Mouse (Mus musculus): ENCODE results near the gene Ankrd55. TPM values are rescaled to one million over a fixed set of nuclear protein-coding genes. Genes with fewer than 3 reads are reported as not detected.
A peak's percentile ranks its signal among the peaks of the same experiment; 100 is the strongest.

The Ankrd55 gene
- polyA plus RNA-seq, 1 experiment: 0.18 TPM

GRCm38 (mm10) chr13:112252991-112253620 lies 35.1 kb upstream of the Ankrd55 start:
- H3K4me3 ChIP-seq (ENCODE audit: insufficient read depth, poor library complexity, severe bottlenecking): no peak overlapping the region
- H3K79me3 ChIP-seq (ENCODE audit: low read depth): no peaks in the 10 kb centered on the region
- TF ChIP-seq CTCF (IDR thresholded peaks at IDR 0.05; ENCODE audit: control insufficient read depth, insufficient read depth, insufficient read length): no peak
- TF ChIP-seq MYOD1 (IDR thresholded peaks at IDR 0.05; ENCODE audit: control insufficient read depth, insufficient read length, low read depth): no peak
- no peak for TF ChIP-seq FOSL1 (IDR thresholded peaks at IDR 0.05; ENCODE audit: insufficient read depth, low read length, poor library complexity, severe bottlenecking)
- TF ChIP-seq USF1 (IDR thresholded peaks at IDR 0.05; ENCODE audit: low read depth): no peak
- no peak for TF ChIP-seq MAX (IDR thresholded peaks at IDR 0.05)
- TF ChIP-seq MYOG (IDR thresholded peaks at IDR 0.05; ENCODE audit: control insufficient read depth, extremely low read depth, insufficient read length): no peak
- no peak for TF ChIP-seq CEBPB (IDR thresholded peaks at IDR 0.05; ENCODE audit: low read depth)

GRCm38 (mm10) chr13:112254116-112254515 lies 34.1 kb upstream of the Ankrd55 start:
- Histone ChIP-seq H3K36me3 (ENCODE audit: control insufficient read depth, insufficient read depth) (no peaks in the 10 kb centered on the region), H3ac (ENCODE audit: control insufficient read depth, insufficient read length, low read depth) (no peak overlapping the region), H3K4me3 (ENCODE audit: insufficient read depth, poor library complexity, severe bottlenecking) (no peak overlapping the region), H3K79me3 (ENCODE audit: low read depth) (no peaks in the 10 kb centered on the region), H3K79me2 (ENCODE audit: control insufficient read depth, insufficient read depth) (no peaks in the 10 kb centered on the region), H3K27me3 (ENCODE audit: control insufficient read depth, insufficient read depth, insufficient read length) (no peaks in the 10 kb centered on the region)
- no peak for TF ChIP-seq USF1 (IDR thresholded peaks at IDR 0.05; ENCODE audit: low read depth)
- no peak for TF ChIP-seq FOSL1 (IDR thresholded peaks at IDR 0.05; ENCODE audit: insufficient read depth, low read length, poor library complexity, severe bottlenecking)
- no peak for TF ChIP-seq MAX (IDR thresholded peaks at IDR 0.05)

More at GRCm38 (mm10) chr13:112252991-112253620, 35.1 kb upstream of the Ankrd55 start:
- H3ac ChIP-seq (ENCODE audit: control insufficient read depth, insufficient read length, low read depth): no peak overlapping the region
- H3K27me3 ChIP-seq (ENCODE audit: control insufficient read depth, insufficient read depth, insufficient read length): no peaks in the 10 kb centered on the region
- no peaks in the 10 kb centered on the region for H3K79me2 ChIP-seq (ENCODE audit: control insufficient read depth, insufficient read depth)
- no peaks in the 10 kb centered on the region for H3K36me3 ChIP-seq (ENCODE audit: control insufficient read depth, insufficient read depth)

GRCm38 (mm10) chr13:112255862-112256261 lies 32.4 kb upstream of the Ankrd55 start:
- TF ChIP-seq CEBPB (IDR thresholded peaks at IDR 0.05; ENCODE audit: low read depth): no peak
- TF ChIP-seq CTCF (IDR thresholded peaks at IDR 0.05; ENCODE audit: control insufficient read depth, insufficient read depth, insufficient read length): no peak
- no peak for TF ChIP-seq FOSL1 (IDR thresholded peaks at IDR 0.05; ENCODE audit: insufficient read depth, low read length, poor library complexity, severe bottlenecking)
- no peak for TF ChIP-seq USF1 (IDR thresholded peaks at IDR 0.05; ENCODE audit: low read depth)
- TF ChIP-seq MYOD1 (IDR thresholded peaks at IDR 0.05; ENCODE audit: control insufficient read depth, insufficient read length, low read depth): no peak
- TF ChIP-seq MYOG (IDR thresholded peaks at IDR 0.05; ENCODE audit: control insufficient read depth, extremely low read depth, insufficient read length): no peak
- no peak for TF ChIP-seq MAX (IDR thresholded peaks at IDR 0.05)
- Histone ChIP-seq H3K4me3 (ENCODE audit: insufficient read depth, poor library complexity, severe bottlenecking) (no peak overlapping the region), H3ac (ENCODE audit: control insufficient read depth, insufficient read length, low read depth) (no peak overlapping the region), H3K79me3 (ENCODE audit: low read depth) (no peaks in the 10 kb centered on the region), H3K27me3 (ENCODE audit: control insufficient read depth, insufficient read depth, insufficient read length) (no peaks in the 10 kb centered on the region), H3K79me2 (ENCODE audit: control insufficient read depth, insufficient read depth) (no peaks in the 10 kb centered on the region), H3K36me3 (ENCODE audit: control insufficient read depth, insufficient read depth) (no peaks in the 10 kb centered on the region)

GRCm38 (mm10) chr13:112258478-112258877 lies 29.8 kb upstream of the Ankrd55 start:
- Histone ChIP-seq H3K4me3 (ENCODE audit: insufficient read depth, poor library complexity, severe bottlenecking) (no peak overlapping the region), H3K36me3 (ENCODE audit: control insufficient read depth, insufficient read depth) (no peaks in the 10 kb centered on the region), H3K79me3 (ENCODE audit: low read depth) (no peaks in the 10 kb centered on the region), H3ac (ENCODE audit: control insufficient read depth, insufficient read length, low read depth) (no peak overlapping the region), H3K79me2 (ENCODE audit: control insufficient read depth, insufficient read depth) (no peaks in the 10 kb centered on the region), H3K27me3 (ENCODE audit: control insufficient read depth, insufficient read depth, insufficient read length) (no peaks in the 10 kb centered on the region)
- TF ChIP-seq CTCF (IDR thresholded peaks at IDR 0.05; ENCODE audit: control insufficient read depth, insufficient read depth, insufficient read length) (no peak), FOSL1 (IDR thresholded peaks at IDR 0.05; ENCODE audit: insufficient read depth, low read length, poor library complexity, severe bottlenecking) (no peak), MYOG (IDR thresholded peaks at IDR 0.05; ENCODE audit: control insufficient read depth, extremely low read depth, insufficient read length) (no peak), MYOD1 (IDR thresholded peaks at IDR 0.05; ENCODE audit: control insufficient read depth, insufficient read length, low read depth) (no peak), MAX (IDR thresholded peaks at IDR 0.05) (no peak), USF1 (IDR thresholded peaks at IDR 0.05; ENCODE audit: low read depth) (no peak), CEBPB (IDR thresholded peaks at IDR 0.05; ENCODE audit: low read depth) (no peak)

- Histone ChIP-seq H3K36me3 (ENCODE audit: control insufficient read depth, insufficient read depth) (no peaks in the 10 kb centered on the region), H3ac (ENCODE audit: control insufficient read depth, insufficient read length, low read depth) (no peak overlapping the region), H3K79me2 (ENCODE audit: control insufficient read depth, insufficient read depth) (no peaks in the 10 kb centered on the region), H3K4me3 (ENCODE audit: insufficient read depth, poor library complexity, severe bottlenecking) (no peak overlapping the region), H3K27me3 (ENCODE audit: control insufficient read depth, insufficient read depth, insufficient read length) (no peaks in the 10 kb centered on the region), H3K79me3 (ENCODE audit: low read depth) (no peaks in the 10 kb centered on the region)
- TF ChIP-seq MYOG (IDR thresholded peaks at IDR 0.05; ENCODE audit: control insufficient read depth, extremely low read depth, insufficient read length) (no peak), USF1 (IDR thresholded peaks at IDR 0.05; ENCODE audit: low read depth) (no peak), MAX (IDR thresholded peaks at IDR 0.05) (no peak), CTCF (IDR thresholded peaks at IDR 0.05; ENCODE audit: control insufficient read depth, insufficient read depth, insufficient read length) (peak; percentile 65), FOSL1 (IDR thresholded peaks at IDR 0.05; ENCODE audit: insufficient read depth, low read length, poor library complexity, severe bottlenecking) (no peak), MYOD1 (IDR thresholded peaks at IDR 0.05; ENCODE audit: control insufficient read depth, insufficient read length, low read depth) (no peak), CEBPB (IDR thresholded peaks at IDR 0.05; ENCODE audit: low read depth) (no peak)
Measured at GRCm38 (mm10) chr13:112259398-112259797, 28.9 kb upstream of the Ankrd55 start.

GRCm38 (mm10) chr13:112264666-112265065 lies 23.6 kb upstream of the Ankrd55 start:
- Histone ChIP-seq H3K36me3 (ENCODE audit: control insufficient read depth, insufficient read depth) (no peaks in the 10 kb centered on the region), H3K27me3 (ENCODE audit: control insufficient read depth, insufficient read depth, insufficient read length) (peaks cover 3% of the 10 kb centered on the region), H3K79me2 (ENCODE audit: control insufficient read depth, insufficient read depth) (no peaks in the 10 kb centered on the region), H3K79me3 (ENCODE audit: low read depth) (no peaks in the 10 kb centered on the region), H3ac (ENCODE audit: control insufficient read depth, insufficient read length, low read depth) (no peak overlapping the region), H3K4me3 (ENCODE audit: insufficient read depth, poor library complexity, severe bottlenecking) (no peak overlapping the region)
- TF ChIP-seq MYOD1 (IDR thresholded peaks at IDR 0.05; ENCODE audit: control insufficient read depth, insufficient read length, low read depth) (no peak), MAX (IDR thresholded peaks at IDR 0.05) (no peak), FOSL1 (IDR thresholded peaks at IDR 0.05; ENCODE audit: insufficient read depth, low read length, poor library complexity, severe bottlenecking) (no peak), USF1 (IDR thresholded peaks at IDR 0.05; ENCODE audit: low read depth) (no peak), MYOG (IDR thresholded peaks at IDR 0.05; ENCODE audit: control insufficient read depth, extremely low read depth, insufficient read length) (no peak), CEBPB (IDR thresholded peaks at IDR 0.05; ENCODE audit: low read depth) (no peak), CTCF (IDR thresholded peaks at IDR 0.05; ENCODE audit: control insufficient read depth, insufficient read depth, insufficient read length) (no peak)
